Mouse (Mus musculus) regulatory T cell (primary cell): ENCODE measurements around the gene Taco1.
"Not testable (repeated sequence)": the region's sequence is repeated elsewhere in the genome, so short reads cannot be mapped to it uniquely, and the experiment has no call there.

ENCODE experiments used
- in situ Hi-C: fragments of 300-600 bp; cut with MboI, MseI; formaldehyde crosslinking; loops from one replicate; pipeline ENCODE4 v1.15.1; 2025; ENCODE audit warnings: high pct_unique_total_duplicates

Taco1 gene

GRCm38 (mm10) chr11:106065923-106066571, at the start of gene Taco1:
Taco1 (plus strand) TSS chr11:106066061.
- in situ Hi-C loops: no loop called here

GRCm38 (mm10) chr11:106016440-106016839, 49.4 kb upstream of the Taco1 start:
- in situ Hi-C loops: no loop called here

- in situ Hi-C loops: loop anchor here (5.0 kb wide), 1 partner anchor 98 kb away; no protein-coding TSS in a partner anchor
These were observed 45.7 kb upstream of the Taco1 start for GRCm38 (mm10) chr11:106020051-106020763.

- in situ Hi-C loops: no loop called here
These were observed 40.1 kb upstream of the Taco1 start for GRCm38 (mm10) chr11:106025774-106026173.

DNA sequence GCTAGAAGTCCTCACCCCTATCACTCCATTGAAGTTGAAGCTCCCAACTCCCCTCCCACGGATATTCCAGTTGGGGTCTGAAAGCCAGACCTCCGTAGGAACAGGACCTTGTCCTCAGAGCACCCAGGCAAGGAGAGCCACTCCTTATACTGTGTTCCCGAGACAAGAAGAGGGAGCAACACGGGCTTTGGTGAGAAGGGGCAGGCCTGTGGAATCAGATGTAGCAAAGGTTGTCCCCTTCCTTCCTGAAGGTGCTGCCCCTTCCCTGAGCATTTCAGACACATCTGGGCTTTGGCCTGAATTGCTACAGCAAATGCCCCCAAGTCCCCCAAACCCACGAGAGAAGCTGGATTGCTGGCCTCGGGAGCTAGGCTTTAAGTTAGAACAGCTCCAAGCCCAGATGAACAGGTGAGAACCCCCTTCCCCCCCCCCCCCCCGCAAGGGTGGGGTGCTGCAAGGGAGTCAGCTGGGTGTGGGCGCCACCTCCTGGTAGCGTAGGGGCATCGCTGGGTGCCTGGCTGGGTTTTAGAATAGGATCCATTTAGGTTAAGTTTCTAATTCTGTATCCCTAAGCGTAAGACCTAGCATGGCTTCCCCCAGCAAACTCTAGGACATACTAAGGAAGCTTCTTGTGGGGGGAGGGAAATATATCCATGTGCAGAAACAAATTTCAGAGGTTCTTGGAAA, 39.3 kb upstream of the Taco1 start:
- in situ Hi-C loops: no loop called here

GRCm38 (mm10) chr11:106027607-106028006, 38.3 kb upstream of the Taco1 start:
- in situ Hi-C loops: no loop called here

- in situ Hi-C loops: not testable (repeated sequence)
These were observed 33.8 kb upstream of the Taco1 start for GRCm38 (mm10) chr11:106032074-106032473.

DNA sequence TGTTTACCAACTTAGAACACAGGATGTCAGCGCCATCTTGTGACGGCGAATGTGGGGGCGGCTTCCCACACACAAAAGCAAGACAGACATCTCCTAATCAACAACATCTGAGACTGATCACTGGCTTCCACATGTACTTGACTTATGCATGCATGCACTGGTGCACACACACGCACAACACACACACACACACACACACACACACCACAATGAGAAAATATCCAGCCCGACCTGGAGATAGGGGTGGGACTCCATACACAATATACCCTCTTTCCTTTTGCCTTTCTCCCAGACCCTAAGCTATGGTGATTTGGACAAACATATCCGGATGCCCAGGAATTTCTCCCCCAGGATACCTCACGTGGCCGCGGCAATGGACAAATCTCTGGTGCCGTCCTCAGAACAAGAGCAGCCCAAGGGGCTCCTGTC, 32.4 kb upstream of the Taco1 start:
- in situ Hi-C loops: no loop called here

- in situ Hi-C loops: loop anchor here (5.0 kb wide), 1 partner anchor 37 kb away; no protein-coding TSS in a partner anchor
These were observed 30.9 kb upstream of the Taco1 start for GRCm38 (mm10) chr11:106034986-106035385.

- in situ Hi-C loops: loop anchor here (5.0 kb wide), 1 partner anchor 36 kb away; no protein-coding TSS in a partner anchor
These were observed 29.1 kb upstream of the Taco1 start, which contains the start of gene Dcaf7 for GRCm38 (mm10) chr11:106036548-106037417. Dcaf7 (plus strand) TSS chr11:106036872.

DNA sequence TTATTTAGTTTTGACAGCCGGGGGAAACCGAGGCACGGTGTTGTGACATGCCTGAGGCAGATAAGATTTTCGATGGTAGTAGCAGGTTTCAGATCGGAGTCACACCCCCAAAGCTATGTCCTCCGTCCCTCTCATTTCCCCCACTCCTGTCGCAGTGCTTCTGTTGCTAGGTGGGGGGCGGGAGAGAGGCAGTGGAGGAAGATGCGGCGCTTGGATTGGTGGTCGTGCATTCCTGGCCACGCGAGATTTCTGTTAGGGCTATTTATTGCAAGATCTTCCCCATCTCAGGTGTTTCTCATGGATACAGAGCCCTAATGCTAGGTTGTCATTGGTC, 28.5 kb upstream of the Taco1 start:
- in situ Hi-C loops: loop anchor here (5.0 kb wide), 1 partner anchor 35 kb away; no protein-coding TSS in a partner anchor

DNA sequence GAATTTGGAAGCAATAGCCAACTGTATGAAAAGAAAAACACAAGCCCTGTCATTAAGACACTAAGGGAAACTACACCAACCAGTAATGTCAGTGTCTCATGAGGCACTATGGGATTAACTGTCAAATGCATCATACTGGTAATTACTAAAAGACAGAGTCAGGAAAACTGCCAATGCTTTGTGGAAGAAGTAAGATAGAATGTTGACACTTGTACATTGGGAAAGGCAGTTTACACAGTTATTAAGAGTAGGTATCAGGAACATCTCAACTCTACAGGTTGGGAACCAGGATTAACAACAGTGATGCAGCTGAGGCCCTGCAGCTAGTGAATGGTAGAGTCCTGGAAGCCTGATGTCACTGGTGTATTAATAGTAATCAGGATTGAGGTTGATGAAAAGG, 21.5 kb upstream of the Taco1 start:
- in situ Hi-C loops: no loop called here

- in situ Hi-C loops: no loop called here
These were observed 20.6 kb upstream of the Taco1 start for GRCm38 (mm10) chr11:106045256-106045655.

DNA sequence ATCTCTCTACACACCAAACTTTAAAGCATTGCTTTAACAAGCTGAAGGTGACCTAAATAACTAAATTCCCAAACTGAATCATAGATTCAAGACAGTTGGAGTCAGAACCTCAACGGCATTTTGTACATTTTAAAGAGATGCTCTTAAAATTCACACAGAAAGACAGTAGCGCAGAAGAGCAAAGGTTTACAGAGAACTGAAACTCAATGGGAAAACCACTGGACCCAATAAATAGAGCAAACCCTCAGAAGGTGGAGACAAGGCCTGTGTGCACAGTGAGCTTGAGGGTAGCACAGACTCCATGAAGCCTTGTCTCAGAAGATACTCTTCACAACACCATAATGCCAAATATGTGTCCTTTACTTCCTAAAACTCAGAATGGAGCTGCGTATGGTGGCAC, 20.1 kb upstream of the Taco1 start:
- in situ Hi-C loops: no loop called here

- in situ Hi-C loops: no loop called here
These were observed 19.3 kb upstream of the Taco1 start for GRCm38 (mm10) chr11:106046584-106046983.

GRCm38 (mm10) chr11:106053921-106054320, 11.9 kb upstream of the Taco1 start:
- in situ Hi-C loops: loop anchor here (5.0 kb wide), 1 partner anchor 93 kb away; no protein-coding TSS in a partner anchor

DNA sequence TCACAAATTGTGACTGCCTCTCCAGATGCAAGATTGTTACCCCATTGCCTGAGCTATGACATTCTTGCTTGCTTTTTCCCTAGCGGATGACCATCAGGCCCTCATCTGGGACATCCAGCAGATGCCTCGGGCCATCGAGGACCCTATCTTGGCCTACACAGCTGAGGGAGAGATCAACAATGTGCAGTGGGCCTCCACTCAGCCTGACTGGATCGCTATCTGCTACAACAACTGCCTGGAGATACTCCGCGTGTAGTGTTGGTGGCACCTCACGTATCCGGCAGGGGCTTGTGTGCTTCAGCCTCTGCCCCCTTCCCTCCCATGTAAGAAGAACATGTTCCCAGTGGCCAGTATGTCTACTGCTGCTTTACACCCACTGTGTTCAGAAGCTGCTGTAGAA, 11.3 kb upstream of the Taco1 start:
- in situ Hi-C loops: loop anchor here (5.0 kb wide), 1 partner anchor 93 kb away; no protein-coding TSS in a partner anchor

- in situ Hi-C loops: no loop called here
These were observed 10.5 kb upstream of the Taco1 start for GRCm38 (mm10) chr11:106055341-106055740.

DNA sequence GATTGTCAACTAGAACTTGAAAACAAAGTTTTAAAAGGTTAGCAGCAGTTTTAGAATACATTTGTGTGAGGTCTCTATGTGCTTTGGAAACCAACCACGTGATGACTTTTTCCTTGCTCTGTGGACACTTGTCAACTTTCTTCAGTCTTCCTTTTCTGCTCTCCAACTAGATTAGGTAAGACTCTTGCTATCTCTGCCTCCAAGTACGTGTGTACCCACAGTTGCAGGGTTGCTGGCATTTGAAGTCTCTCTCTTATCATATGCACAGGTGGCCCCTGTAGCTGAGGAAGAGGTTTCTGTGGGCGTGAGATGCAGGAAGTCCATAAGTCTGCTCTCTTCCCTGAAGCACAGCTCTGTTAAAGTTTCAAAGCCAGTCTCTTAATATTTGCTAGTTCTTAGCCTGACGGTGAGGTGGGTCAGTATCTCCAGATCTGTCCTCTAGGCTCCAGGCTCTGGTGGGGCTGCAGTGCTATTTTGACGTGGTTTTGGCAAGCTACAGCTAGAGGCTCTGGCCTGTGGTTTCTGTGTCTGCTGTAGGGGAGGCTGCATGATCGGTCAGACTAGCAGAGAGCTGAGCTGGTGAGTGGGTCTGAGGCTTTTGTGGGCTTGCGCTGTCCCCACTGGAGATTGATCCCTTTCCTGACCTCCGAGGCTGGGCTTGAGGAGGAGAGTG, 8.9 kb upstream of the Taco1 start:
- in situ Hi-C loops: no loop called here

- in situ Hi-C loops: no loop called here
These were observed 7.8 kb upstream of the Taco1 start for GRCm38 (mm10) chr11:106058020-106058419.

DNA sequence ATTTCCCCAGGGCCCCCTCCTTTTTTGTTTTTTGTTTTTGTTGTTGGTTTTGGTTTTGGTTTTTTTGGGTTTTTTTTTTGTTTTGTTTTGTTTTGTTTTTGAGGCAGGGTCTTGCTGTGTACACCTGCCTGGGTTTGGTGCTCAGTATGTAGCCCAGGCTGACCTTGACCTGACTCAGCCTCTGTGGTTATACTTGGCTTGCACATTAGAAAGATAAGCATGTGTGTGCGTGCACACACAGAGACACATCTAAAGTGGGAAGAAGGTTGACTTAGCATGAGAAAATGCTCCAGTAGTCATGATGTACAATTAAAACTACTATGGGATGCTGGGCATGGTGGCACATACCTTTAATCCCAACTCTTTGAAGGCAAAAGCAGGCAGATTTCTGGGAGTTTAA, 5.3 kb upstream of the Taco1 start:
- in situ Hi-C loops: no loop called here
